Mouse (Mus musculus) embryonic facial prominence, embryonic 13.5 days (tissue): ENCODE data around the gene Pld4. TPM values are rescaled to one million over a fixed set of nuclear protein-coding genes. Genes with fewer than 3 reads are reported as not detected.

Experiments used
- ATAC-seq: fragments of 200-750 bp; cut with Nextera tagmentation; 2 replicates; pipeline ENCODE4 v1.8.0; 2017; ENCODE audit warnings: low read depth; ENCODE audit not compliant: insufficient number of reproducible peaks, insufficient read depth, low FRiP score, low TSS enrichment
- H3K27ac ChIP-seq: fragments of 300-500 bp; sonication (generic); 2 replicates; pipeline ENCODE4 v1.5.1; 2015; ENCODE audit warnings: moderate library complexity, mild to moderate bottlenecking, inconsistent platforms
- H3K27me3 ChIP-seq: fragments of 300-500 bp; sonication (generic); 2 replicates; pipeline ENCODE4 v1.6.1; 2015; ENCODE audit warnings: mild to moderate bottlenecking, inconsistent platforms
- H3K36me3 ChIP-seq: fragments of 300-500 bp; sonication (generic); 2 replicates; pipeline ENCODE4 v1.6.1; 2015; ENCODE audit warnings: mild to moderate bottlenecking, inconsistent platforms
- H3K4me1 ChIP-seq: fragments of 300-500 bp; sonication (generic); 2 replicates; pipeline ENCODE4 v1.6.1; 2015; ENCODE audit warnings: inconsistent platforms
- H3K4me2 ChIP-seq: fragments of 300-500 bp; sonication (generic); 2 replicates; pipeline ENCODE4 v1.6.1; 2015; ENCODE audit warnings: moderate library complexity, mild to moderate bottlenecking, inconsistent platforms
- H3K4me3 ChIP-seq: fragments of 300-500 bp; sonication (generic); 2 replicates; pipeline ENCODE4 v1.5.1; 2015; ENCODE audit warnings: mild to moderate bottlenecking, inconsistent platforms
- H3K9ac ChIP-seq: fragments of 300-500 bp; sonication (generic); 2 replicates; pipeline ENCODE4 v1.6.1; 2015; ENCODE audit warnings: mild to moderate bottlenecking, inconsistent platforms
- H3K9me3 ChIP-seq: fragments of 300-500 bp; sonication (generic); 2 replicates; pipeline ENCODE4 v1.6.1; 2016; ENCODE audit warnings: inconsistent platforms
- WGBS: fragments of 180-500 bp; shearing (Covaris S2); methylation state at CpG from one replicate; pipeline ENCODE4 v1.1.7; 2015; ENCODE audit warnings: mixed read lengths; 5-methylcytosine and 5-hydroxymethylcytosine counted together
- polyA plus RNA-seq: library from polyadenylated mRNA; unstranded; fragments of >200 nt; fragmentation: Nextera tagmentation; extraction: Ambion mirVana; gene quantifications from 2 replicates; pipeline ENCODE4 v1.2.1, GENCODE M21; 2015

Gene Pld4
- polyA plus RNA-seq, result 6.1 and 7.3 TPM in 2 replicates

DNA sequence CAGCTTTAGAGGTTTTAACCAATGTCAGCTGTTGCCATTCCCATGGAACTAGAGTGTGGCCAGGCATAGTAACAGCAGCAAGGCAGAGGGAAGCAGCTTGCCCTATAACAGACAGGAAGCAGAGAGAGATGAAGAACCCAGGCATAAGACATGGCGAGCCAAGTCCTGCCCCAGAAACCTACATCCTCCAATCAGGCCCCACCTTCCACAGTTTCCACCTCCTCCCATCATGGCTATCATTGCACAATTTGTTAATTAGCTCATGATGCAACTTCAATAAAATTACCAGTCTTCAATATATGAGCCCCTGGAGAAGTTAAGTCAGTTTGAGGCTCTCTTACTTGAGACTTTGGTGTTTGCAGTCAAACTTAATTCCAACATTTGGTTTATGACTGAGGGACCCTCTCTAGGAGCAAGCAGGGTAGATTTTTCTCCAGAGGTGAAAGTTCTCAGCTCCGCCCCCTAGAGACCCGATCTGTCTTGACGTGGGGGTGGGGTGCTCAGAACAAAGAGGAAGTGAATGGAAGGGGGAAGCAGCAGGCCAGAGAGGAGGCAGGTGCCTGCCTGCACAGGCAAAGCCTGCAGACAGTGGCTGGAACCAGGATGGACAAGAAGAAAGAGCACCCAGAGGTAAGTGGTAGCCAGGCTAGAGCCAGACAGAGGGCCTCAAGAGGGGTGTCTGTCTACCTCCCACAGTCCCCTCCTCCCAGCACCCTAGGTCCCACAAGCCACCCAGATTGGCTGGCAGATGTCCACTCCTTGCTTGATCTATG, at the start of gene Pld4:
Pld4 (plus strand) TSS at position 502 of the 773 bp plus-strand sequence.
- no peaks in the 10 kb centered on the region for H3K36me3 ChIP-seq
- no peak for ATAC-seq
- H3K27ac ChIP-seq, result no peak within 1 kb of the TSS
- H3K9me3 ChIP-seq, result no peaks in the 10 kb centered on the region
- no peak within 1 kb of the TSS for H3K4me2 ChIP-seq
- WGBS, result 45% methylated on average over 4 of the region's 4 CpGs
- H3K4me1 ChIP-seq, result no peaks in the 10 kb centered on the region
- H3K27me3 ChIP-seq, result no peaks in the 10 kb centered on the region
- H3K9ac ChIP-seq, result no peak within 1 kb of the TSS
- H3K4me3 ChIP-seq, result no peak within 1 kb of the TSS

- Histone ChIP-seq H3K9ac (no peak overlapping the region), H3K4me2 (no peak overlapping the region), H3K27me3 (peaks cover 3% of the 10 kb centered on the region), H3K36me3 (no peaks in the 10 kb centered on the region), H3K27ac (peak overlapping the region; percentile 77), H3K9me3 (no peaks in the 10 kb centered on the region), H3K4me3 (no peak overlapping the region), H3K4me1 (peaks cover 5% of the 10 kb centered on the region; the same call in 1 of the 2 replicates)
- ATAC-seq, result no peak
- WGBS, result 62% methylated on average over 3 of the region's 3 CpGs
These were observed 46.5 kb upstream of the Pld4 start for GRCm38 (mm10) chr12:112713984-112714383.

DNA sequence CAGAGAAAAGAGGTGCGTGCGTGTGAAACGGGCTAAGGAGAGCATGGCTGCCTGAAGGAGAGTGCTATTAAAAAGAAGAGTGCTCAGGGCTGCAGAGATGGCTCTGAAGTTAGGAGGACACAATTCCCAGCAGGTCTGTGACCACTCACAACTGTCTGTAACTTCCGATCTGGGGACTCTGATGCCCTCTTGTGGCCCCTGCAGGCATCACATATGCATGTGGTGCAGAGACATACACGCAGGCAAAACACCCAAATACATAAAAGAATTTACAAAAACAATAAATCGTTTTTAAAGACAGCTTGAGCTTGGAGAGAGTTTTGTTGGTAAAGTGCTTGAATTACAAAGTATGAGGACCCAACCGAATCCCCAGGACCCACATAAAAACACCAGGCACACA, 43.3 kb upstream of the Pld4 start:
- no peak overlapping the region for H3K27ac ChIP-seq
- WGBS, result 28% methylated on average over 7 of the region's 7 CpGs
- H3K9ac ChIP-seq, result no peak overlapping the region
- no peaks in the 10 kb centered on the region for H3K36me3 ChIP-seq
- peaks cover 22% of the 10 kb centered on the region for H3K4me1 ChIP-seq
- H3K4me3 ChIP-seq, result no peak overlapping the region
- H3K4me2 ChIP-seq, result no peak overlapping the region
- no peak for ATAC-seq
- peaks cover 19% of the 10 kb centered on the region for H3K27me3 ChIP-seq
- H3K9me3 ChIP-seq, result no peaks in the 10 kb centered on the region

GRCm38 (mm10) chr12:112718995-112719394, 41.5 kb upstream of the Pld4 start:
- WGBS, result 76% methylated on average over 5 of the region's 5 CpGs
- Histone ChIP-seq H3K9ac (no peak overlapping the region), H3K36me3 (no peaks in the 10 kb centered on the region), H3K4me1 (peaks cover 33% of the 10 kb centered on the region), H3K4me3 (no peak overlapping the region), H3K9me3 (no peaks in the 10 kb centered on the region), H3K27me3 (peaks cover 19% of the 10 kb centered on the region), H3K27ac (no peak overlapping the region), H3K4me2 (no peak overlapping the region)
- ATAC-seq, result no peak

DNA sequence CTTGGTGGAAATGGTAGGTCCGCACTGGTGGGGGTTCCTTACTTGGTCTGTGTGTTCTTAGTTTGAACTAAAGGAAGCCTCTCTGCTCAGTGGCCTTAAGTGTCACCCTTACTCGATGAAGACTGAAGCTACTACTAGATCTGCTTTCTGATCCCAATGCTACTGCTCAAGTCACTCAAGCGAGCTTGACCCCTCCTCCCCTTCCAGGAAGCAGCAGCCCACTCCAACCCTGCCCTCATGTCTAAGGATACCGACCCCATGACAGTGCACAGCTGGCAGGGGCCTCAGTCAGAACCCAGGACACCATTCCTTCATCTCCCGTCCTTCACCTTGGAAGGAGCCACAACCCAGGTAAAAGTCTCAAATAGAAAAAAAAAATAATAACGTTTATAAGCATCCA, 40.2 kb upstream of the Pld4 start, which contains the start of gene Cep170b:
Cep170b (plus strand) TSS at position 240 of the 400 bp plus-strand sequence.
- no peak for ATAC-seq
- Histone ChIP-seq H3K27ac (peak within 1 kb of the TSS; percentile 87), H3K4me3 (peak within 1 kb of the TSS; percentile 92), H3K9me3 (no peaks in the 10 kb centered on the region), H3K4me2 (peak within 1 kb of the TSS; percentile 89), H3K4me1 (peaks cover 37% of the 10 kb centered on the region), H3K9ac (peak within 1 kb of the TSS; percentile 89), H3K36me3 (peaks cover 6% of the 10 kb centered on the region; the same call in 1 of the 2 replicates), H3K27me3 (peaks cover 19% of the 10 kb centered on the region)
- WGBS, result 71% methylated on average over 6 of the region's 6 CpGs

GRCm38 (mm10) chr12:112720890-112721423, 39.5 kb upstream of the Pld4 start:
- Histone ChIP-seq H3K4me3 (peak overlapping the region; percentile 92), H3K4me1 (peaks cover 37% of the 10 kb centered on the region), H3K9ac (peak overlapping the region; percentile 89), H3K4me2 (peak overlapping the region; percentile 89), H3K27me3 (peaks cover 19% of the 10 kb centered on the region), H3K9me3 (no peaks in the 10 kb centered on the region), H3K36me3 (peaks cover 6% of the 10 kb centered on the region; the same call in 1 of the 2 replicates), H3K27ac (peak overlapping the region; percentile 87)
- 25% methylated on average over 12 of the region's 12 CpGs for WGBS
- ATAC-seq, result no peak

DNA sequence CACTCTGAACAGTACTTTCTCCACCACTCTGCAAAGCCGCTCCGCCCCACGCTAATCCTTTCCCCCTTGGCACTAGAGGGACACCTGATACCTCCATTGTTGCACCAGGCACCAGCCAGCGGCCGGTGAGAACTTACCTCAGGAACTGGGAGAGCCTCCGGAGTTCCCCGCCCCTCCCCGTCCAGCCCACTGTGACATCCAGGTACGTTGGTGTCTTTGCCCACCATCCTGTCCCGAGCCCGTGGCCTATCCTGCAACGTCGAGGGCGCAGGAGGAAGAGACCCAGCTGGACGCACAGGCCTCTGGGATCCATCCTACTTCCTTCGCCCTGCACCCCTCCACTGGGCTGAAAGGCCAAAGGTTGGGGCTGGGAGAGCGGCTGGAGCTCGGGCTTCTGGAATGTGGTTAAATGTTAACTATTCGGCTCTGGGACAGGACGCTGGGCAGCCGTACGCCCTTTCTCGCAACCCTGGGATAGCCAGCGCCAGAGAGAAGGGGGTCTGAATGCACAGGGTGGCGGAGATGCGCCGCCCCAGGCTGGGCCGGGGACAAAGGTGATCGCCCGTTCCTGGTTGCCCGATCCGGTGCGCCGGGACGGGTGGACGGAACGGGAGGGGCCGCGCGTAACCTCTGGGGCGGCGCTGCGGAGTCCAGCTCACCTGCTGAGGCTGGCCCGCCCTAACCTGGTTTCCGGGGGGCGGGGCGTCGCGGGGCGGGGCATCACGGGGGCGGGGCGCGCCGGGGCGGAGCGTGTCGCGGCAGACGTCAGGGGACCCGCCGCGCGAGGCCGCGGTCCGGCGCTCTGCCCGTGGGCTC, 38.8 kb upstream of the Pld4 start:
- H3K9ac ChIP-seq, result peak overlapping the region; percentile 89
- peak overlapping the region; percentile 92 for H3K4me3 ChIP-seq
- H3K27me3 ChIP-seq, result peaks cover 19% of the 10 kb centered on the region
- peak overlapping the region; percentile 89 for H3K4me2 ChIP-seq
- 2% methylated on average over 45 of the region's 69 CpGs for WGBS
- peaks cover 11% of the 10 kb centered on the region for H3K36me3 ChIP-seq
- peak overlapping the region; percentile 87 for H3K27ac ChIP-seq
- ATAC-seq, result peak; percentile 52
- H3K4me1 ChIP-seq, result peaks cover 37% of the 10 kb centered on the region
- no peaks in the 10 kb centered on the region for H3K9me3 ChIP-seq

DNA sequence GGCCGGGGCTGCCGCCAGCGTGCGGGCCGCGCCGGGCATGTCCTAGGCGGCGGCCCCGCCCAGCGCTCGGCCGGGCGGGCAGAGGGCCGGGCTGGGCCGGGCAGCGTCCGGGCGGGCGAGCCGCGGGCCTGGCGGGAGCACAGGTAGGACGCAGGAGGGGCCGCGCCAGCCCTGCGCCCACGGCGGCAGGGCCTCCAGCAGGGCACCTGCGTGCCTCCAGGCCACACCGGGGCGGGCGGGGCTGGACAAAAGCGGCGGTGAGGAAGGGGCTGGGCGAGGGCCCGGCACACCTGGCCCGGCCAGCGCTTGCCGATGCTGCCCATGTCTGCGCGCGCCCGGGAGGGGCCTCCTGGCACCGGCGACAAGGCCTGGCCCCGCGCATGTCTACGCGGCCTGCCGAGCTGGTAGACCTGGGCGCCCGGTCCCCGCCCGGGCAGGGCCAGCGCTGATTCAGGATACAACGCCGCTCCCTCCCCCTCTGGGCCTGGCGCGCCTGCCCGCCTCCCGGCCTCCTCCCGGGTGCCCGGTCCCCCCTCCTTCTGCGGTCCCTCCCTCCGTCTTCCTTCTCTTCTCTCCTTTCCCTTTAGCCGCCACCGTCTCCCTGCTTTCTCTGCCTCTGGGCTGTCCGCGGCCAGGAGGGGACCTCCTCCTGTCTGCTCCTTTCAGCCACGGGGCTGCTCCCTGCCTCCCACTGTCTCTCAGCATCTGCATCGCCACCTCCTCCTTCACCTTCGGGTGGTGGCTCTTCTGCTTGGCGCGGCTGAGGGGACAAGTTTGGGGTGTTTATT, 38.0 kb upstream of the Pld4 start:
- peak overlapping the region; percentile 89 for H3K4me2 ChIP-seq
- H3K4me3 ChIP-seq, result peak overlapping the region; percentile 92
- peaks cover 19% of the 10 kb centered on the region for H3K27me3 ChIP-seq
- ATAC-seq, result peak; percentile 45
- H3K36me3 ChIP-seq, result peaks cover 19% of the 10 kb centered on the region
- no peaks in the 10 kb centered on the region for H3K9me3 ChIP-seq
- under 1% methylated on average over 62 of the region's 75 CpGs for WGBS
- peak overlapping the region; percentile 87; the same call in 1 of the 2 replicates for H3K27ac ChIP-seq
- peak overlapping the region; percentile 89 for H3K9ac ChIP-seq
- peaks cover 37% of the 10 kb centered on the region for H3K4me1 ChIP-seq

DNA sequence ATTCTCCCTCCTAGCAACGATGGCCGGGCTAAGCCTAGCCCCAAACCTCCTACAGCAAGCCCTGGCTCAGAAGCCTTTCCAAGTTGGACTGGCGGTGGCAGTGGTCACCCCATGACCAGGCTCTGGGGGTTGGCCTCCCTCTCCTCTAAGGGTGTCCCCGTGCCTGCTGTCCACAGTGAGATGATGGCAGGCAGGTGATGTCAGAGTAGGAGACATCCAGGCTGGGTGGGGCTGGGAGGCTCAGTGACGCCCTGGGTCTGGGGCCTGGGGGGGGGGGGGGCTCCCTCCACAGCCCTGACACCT, 37.5 kb upstream of the Pld4 start:
- WGBS, result 11% methylated on average over 5 of the region's 5 CpGs

GRCm38 (mm10) chr12:112723445-112723844, 37.0 kb upstream of the Pld4 start:
- Histone ChIP-seq H3K27ac (no peak overlapping the region), H3K4me2 (peak overlapping the region; percentile 89), H3K4me3 (peak overlapping the region; percentile 92), H3K4me1 (peaks cover 37% of the 10 kb centered on the region), H3K9me3 (no peaks in the 10 kb centered on the region), H3K36me3 (peaks cover 23% of the 10 kb centered on the region), H3K9ac (peak overlapping the region; percentile 89), H3K27me3 (peaks cover 19% of the 10 kb centered on the region)
- WGBS, result 87% methylated on average over 6 of the region's 6 CpGs
- ATAC-seq, result no peak

More for the DNA sequence above, 37.5 kb upstream of the Pld4 start:
- Histone ChIP-seq H3K27ac (peak overlapping the region; percentile 87; the same call in 1 of the 2 replicates), H3K4me1 (peaks cover 37% of the 10 kb centered on the region), H3K9me3 (no peaks in the 10 kb centered on the region), H3K4me3 (peak overlapping the region; percentile 92), H3K36me3 (peaks cover 20% of the 10 kb centered on the region), H3K27me3 (peaks cover 19% of the 10 kb centered on the region), H3K9ac (peak overlapping the region; percentile 89), H3K4me2 (peak overlapping the region; percentile 89)
- no peak for ATAC-seq
